Mouse (Mus musculus) kidney, embryonic 15.5 days (tissue): ENCODE results near the gene Ccdc180. TPM values are rescaled to one million over a fixed set of nuclear protein-coding genes. Genes with fewer than 3 reads are reported as not detected.

Experiments used
- ATAC-seq: fragments of 200-750 bp; cut with Nextera tagmentation; replicated peaks from 2 replicates; pipeline ENCODE4 v1.8.0; 2017; ENCODE audit warnings: moderate TSS enrichment; ENCODE audit not compliant: low FRiP score
- H3K27ac ChIP-seq: fragments of 300-500 bp; sonication (generic); 2 replicates; pipeline ENCODE4 v1.5.1; 2015; ENCODE audit warnings: mild to moderate bottlenecking, inconsistent platforms
- H3K27me3 ChIP-seq: fragments of 300-500 bp; sonication (generic); 2 replicates; pipeline ENCODE4 v1.6.1; 2015; ENCODE audit warnings: inconsistent platforms
- H3K36me3 ChIP-seq: fragments of 300-500 bp; sonication (generic); 2 replicates; pipeline ENCODE4 v1.6.1; 2015; ENCODE audit warnings: inconsistent platforms
- H3K4me1 ChIP-seq: fragments of 300-500 bp; sonication (generic); 2 replicates; pipeline ENCODE4 v1.6.1; 2015; ENCODE audit warnings: inconsistent platforms
- H3K4me2 ChIP-seq: fragments of 300-500 bp; sonication (generic); 2 replicates; pipeline ENCODE4 v1.6.1; 2015; ENCODE audit warnings: moderate library complexity, mild to moderate bottlenecking, inconsistent platforms
- H3K4me3 ChIP-seq: fragments of 300-500 bp; sonication (generic); replicated peaks from 2 replicates; pipeline ENCODE4 v1.5.1; 2015; ENCODE audit warnings: mild to moderate bottlenecking, inconsistent platforms
- H3K9ac ChIP-seq: fragments of 300-500 bp; sonication (generic); 2 replicates; pipeline ENCODE4 v1.6.1; 2015; ENCODE audit warnings: mild to moderate bottlenecking, inconsistent platforms
- H3K9me3 ChIP-seq: fragments of 300-500 bp; sonication (generic); replicated peaks from 2 replicates; pipeline ENCODE4 v1.6.1; 2016; ENCODE audit warnings: inconsistent platforms
- WGBS: fragments of 180-500 bp; shearing (Covaris S2); methylation state at CpG from one replicate; pipeline ENCODE4 v1.1.7; 2015; ENCODE audit warnings: mixed read lengths; 5-methylcytosine and 5-hydroxymethylcytosine counted together
- polyA plus RNA-seq: library from polyadenylated mRNA; unstranded; fragments of >200 nt; fragmentation: Nextera tagmentation; extraction: Ambion mirVana; gene quantifications from 2 replicates; pipeline ENCODE4 v1.2.1, GENCODE M21; 2015

The Ccdc180 gene
- polyA plus RNA-seq, result 0.35 and 0.58 TPM in 2 replicates

DNA sequence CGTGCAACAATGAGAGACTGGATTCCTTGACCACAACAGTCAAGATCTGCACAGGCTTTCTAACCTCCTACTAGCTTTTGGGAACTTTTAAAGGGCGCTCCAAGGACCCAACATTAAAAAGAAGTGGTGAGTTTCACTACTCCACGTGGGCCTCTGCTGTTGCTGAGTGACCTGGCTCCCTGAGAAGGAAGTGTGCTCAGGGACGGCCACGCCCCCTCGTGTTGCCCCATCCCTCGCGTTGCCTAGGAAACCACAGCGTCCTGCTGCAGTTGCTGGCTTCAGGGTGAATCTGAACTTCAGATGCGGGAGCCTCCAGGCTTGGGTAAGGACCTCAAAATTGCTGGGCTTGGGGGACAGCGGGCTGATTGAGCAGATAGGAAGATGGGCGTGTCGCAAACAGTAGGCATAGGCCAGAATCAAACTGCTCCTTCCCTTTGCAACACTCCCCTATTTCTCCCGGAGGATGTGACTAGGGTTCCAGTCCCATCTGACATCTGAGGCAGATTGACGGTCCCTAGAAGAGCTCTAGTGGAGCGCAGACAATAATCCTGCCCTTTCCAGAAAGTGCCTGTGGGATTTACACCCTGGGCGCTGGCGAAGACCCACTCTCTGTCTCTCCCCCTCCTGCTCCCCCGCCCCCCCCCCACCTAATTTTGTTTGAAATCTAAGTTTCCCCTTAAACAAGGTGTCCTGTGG is at the start of gene Ccdc180:
Ccdc180 (plus strand) TSS at position 238 of the 696 bp plus-strand sequence.
- peak; percentile 87 for ATAC-seq
- no peaks in the 10 kb centered on the region for H3K27me3 ChIP-seq
- no peaks in the 10 kb centered on the region for H3K9me3 ChIP-seq
- H3K4me3 ChIP-seq, result no peak within 1 kb of the TSS
- 0 out of 2 replicates have a peak within 1 kb of the TSS, but pooled peaks have one; percentile 1 for H3K9ac ChIP-seq
- H3K4me2 ChIP-seq, result peak within 1 kb of the TSS; percentile 55
- H3K36me3 ChIP-seq, result no peaks in the 10 kb centered on the region
- H3K4me1 ChIP-seq, result peaks cover 12% of the 10 kb centered on the region
- WGBS, result 11% methylated on average over 19 of the region's 19 CpGs
- H3K27ac ChIP-seq, result peak within 1 kb of the TSS; percentile 58

DNA sequence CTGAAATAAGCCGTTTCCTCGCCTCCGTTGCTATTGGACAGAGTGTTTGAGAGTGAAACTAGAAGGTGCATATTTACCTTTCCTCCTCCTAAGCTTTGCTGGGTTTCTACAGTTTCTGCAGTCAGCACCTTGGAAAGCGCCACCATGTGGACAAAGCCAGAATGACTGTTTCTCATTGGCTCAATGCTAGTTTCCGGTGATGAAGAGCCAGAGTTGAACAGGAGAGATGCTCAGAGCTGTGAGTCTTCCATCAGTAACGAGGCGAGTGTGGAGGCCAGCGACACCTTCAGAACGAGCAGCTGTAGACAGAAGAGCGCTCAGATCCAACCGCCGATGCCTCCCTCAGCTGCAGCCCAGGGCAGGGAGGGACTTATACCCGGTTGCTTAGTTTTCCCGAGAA is 45.7 kb upstream of the Ccdc180 start:
- Histone ChIP-seq H3K9ac (no peak overlapping the region), H3K4me3 (no peak overlapping the region), H3K36me3 (no peaks in the 10 kb centered on the region), H3K27ac (no peak overlapping the region), H3K9me3 (no peaks in the 10 kb centered on the region), H3K4me2 (no peak overlapping the region), H3K4me1 (peaks cover 22% of the 10 kb centered on the region), H3K27me3 (peaks cover 18% of the 10 kb centered on the region)
- ATAC-seq, result no peak
- 54% methylated on average over 14 of the region's 14 CpGs for WGBS

DNA sequence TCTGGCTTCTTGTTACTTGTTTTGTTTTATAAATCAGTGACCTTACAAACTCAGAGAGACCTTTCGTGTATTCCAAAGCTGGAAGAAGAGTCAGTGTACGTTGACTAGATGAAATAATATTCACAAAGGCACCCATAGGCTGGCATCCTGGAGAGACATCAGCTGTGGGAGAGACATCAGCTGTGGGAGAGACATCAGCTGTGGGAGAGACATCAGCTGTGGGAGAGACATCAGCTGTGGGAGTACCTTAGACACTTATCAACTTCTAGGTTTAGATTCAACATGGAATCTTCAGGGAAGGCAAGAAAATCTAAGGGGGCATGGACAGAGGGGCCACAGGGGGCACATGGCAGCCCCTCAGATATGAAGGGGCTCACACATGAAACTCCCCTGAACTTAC is 43.8 kb upstream of the Ccdc180 start:
- Histone ChIP-seq H3K9ac (no peak overlapping the region), H3K27me3 (peaks cover 22% of the 10 kb centered on the region), H3K4me3 (no peak overlapping the region), H3K4me1 (peaks cover 24% of the 10 kb centered on the region), H3K27ac (no peak overlapping the region), H3K4me2 (no peak overlapping the region), H3K36me3 (no peaks in the 10 kb centered on the region), H3K9me3 (no peaks in the 10 kb centered on the region)
- WGBS, result 86% methylated on average over 2 of the region's 2 CpGs
- ATAC-seq, result no peak

DNA sequence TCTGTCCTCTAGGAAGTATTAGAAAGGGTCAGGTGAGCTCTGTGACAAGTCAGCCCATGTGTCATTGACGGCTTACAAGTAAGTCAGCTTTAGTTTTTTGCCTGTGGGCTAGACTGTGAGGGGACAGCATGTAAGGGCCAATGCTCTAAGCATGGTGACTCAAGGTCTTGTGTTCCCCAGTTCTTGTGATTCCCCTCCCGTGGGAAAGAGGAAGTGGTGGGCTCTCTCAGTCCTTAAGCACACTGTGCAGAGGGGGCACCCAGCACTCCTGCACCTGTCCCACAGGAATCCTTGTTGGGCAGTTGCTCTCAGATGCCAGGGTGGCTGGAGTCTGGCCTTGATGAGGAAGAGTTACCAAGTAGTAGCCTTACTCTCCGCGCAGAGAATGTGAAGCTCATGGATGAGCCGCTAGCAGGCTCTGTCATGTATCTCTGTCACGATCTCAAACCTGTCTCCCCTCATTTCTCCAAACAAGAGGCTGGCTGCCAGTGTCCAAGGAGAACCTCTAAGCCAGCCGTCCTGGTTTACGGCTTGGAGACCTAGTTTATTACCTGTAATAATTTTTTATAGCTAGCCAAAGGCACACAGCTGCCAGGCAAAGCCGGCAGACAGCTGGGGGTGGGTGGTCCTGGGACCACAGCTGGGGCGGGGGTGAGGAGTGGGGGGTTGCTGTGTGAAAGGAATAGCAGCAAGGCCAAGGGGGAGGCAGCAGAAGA is 41.8 kb upstream of the Ccdc180 start, which contains the start of gene Stra6l:
Stra6l (plus strand) TSS at position 556 of the 716 bp plus-strand sequence.
- H3K9me3 ChIP-seq, result no peaks in the 10 kb centered on the region
- H3K4me3 ChIP-seq, result peak within 1 kb of the TSS; percentile 15; the same call in 1 of the 2 replicates
- H3K4me1 ChIP-seq, result peaks cover 33% of the 10 kb centered on the region
- no peak for ATAC-seq
- no peak within 1 kb of the TSS for H3K9ac ChIP-seq
- peak within 1 kb of the TSS; percentile 36; the same call in 1 of the 2 replicates for H3K4me2 ChIP-seq
- WGBS, result 11% methylated on average over 10 of the region's 10 CpGs
- H3K27me3 ChIP-seq, result peaks cover 22% of the 10 kb centered on the region
- no peaks in the 10 kb centered on the region for H3K36me3 ChIP-seq
- H3K27ac ChIP-seq, result peak within 1 kb of the TSS; percentile 45; the same call in 1 of the 2 replicates

DNA sequence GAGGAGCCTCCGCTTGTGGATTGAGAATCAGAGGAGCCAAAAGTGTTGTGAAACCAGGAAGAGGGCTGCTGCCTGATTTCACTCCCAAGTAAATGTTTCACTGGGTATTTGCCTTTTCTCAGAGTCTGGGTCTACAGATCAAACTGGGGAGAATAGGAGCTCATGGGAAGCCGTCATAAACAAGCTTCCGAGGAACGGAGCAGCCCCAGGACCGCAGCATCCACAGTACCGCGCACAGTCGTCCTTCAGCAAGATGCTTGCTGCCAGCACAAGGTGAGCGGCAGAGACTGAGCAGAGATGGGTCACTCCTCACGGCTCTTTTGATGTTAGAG is 41.3 kb upstream of the Ccdc180 start:
- peak overlapping the region; percentile 36; the same call in 1 of the 2 replicates for H3K4me2 ChIP-seq

DNA sequence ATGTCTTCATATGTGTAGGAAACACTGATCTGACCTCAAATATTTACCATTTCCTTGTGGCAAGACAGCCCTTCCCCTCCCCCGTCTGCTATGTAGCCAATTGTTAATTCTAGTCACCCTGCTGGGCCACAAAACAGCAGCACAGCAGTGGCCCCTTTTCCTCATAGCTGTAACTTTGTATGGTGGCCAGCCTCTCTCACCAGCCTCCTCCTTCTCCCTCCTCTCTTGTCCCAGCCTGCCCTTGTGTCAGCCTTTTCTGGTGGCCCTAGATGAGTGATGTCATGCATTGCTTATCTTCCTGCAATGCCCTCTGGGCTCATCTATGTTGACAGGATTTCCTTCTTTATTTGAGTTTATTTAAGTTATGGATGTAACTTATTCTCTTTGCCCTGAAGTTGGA is 40.7 kb upstream of the Ccdc180 start:
- no peaks in the 10 kb centered on the region for H3K36me3 ChIP-seq
- peaks cover 36% of the 10 kb centered on the region for H3K4me1 ChIP-seq
- no peak overlapping the region for H3K4me3 ChIP-seq
- H3K27ac ChIP-seq, result no peak overlapping the region
- no peak for ATAC-seq
- H3K9me3 ChIP-seq, result no peaks in the 10 kb centered on the region
- H3K9ac ChIP-seq, result no peak overlapping the region
- 66% methylated on average over 1 of the region's 1 CpGs for WGBS
- H3K4me2 ChIP-seq, result no peak overlapping the region
- peaks cover 22% of the 10 kb centered on the region for H3K27me3 ChIP-seq

More for the DNA sequence above, 41.3 kb upstream of the Ccdc180 start:
- Histone ChIP-seq H3K36me3 (no peaks in the 10 kb centered on the region), H3K4me1 (peaks cover 34% of the 10 kb centered on the region), H3K9ac (no peak overlapping the region), H3K27me3 (peaks cover 22% of the 10 kb centered on the region), H3K27ac (peak overlapping the region; percentile 45; the same call in 1 of the 2 replicates), H3K9me3 (no peaks in the 10 kb centered on the region), H3K4me3 (peak overlapping the region; percentile 15; the same call in 1 of the 2 replicates)
- WGBS, result 18% methylated on average over 10 of the region's 10 CpGs
- ATAC-seq, result no peak

DNA sequence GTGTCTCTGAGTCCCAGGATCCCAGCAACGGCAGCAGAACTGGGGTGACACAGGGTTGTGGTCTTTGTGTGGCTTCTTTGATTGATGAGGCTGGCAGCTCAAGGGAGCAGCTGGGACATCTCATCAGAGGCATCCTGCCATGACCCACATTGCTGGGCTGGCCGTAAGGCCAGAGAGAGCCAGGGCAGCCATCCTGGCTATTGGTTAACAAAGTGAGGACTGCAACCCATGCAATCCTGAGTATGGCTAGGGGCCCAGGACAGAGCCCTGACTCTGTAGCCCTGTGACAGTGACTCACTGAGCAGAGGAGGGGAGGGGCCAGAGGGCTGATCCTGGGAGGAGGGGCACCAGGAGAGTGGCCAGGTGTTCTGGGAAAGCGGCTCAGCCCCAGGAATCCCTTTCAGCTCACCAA is 38.5 kb upstream of the Ccdc180 start:
- Histone ChIP-seq H3K27ac (peak overlapping the region; percentile 77), H3K9ac (no peak overlapping the region), H3K9me3 (no peaks in the 10 kb centered on the region), H3K36me3 (no peaks in the 10 kb centered on the region), H3K4me1 (peaks cover 38% of the 10 kb centered on the region), H3K4me2 (no peak overlapping the region), H3K27me3 (peaks cover 23% of the 10 kb centered on the region), H3K4me3 (no peak overlapping the region)
- ATAC-seq, result peak; percentile 93
- WGBS, result 25% methylated on average over 3 of the region's 3 CpGs

DNA sequence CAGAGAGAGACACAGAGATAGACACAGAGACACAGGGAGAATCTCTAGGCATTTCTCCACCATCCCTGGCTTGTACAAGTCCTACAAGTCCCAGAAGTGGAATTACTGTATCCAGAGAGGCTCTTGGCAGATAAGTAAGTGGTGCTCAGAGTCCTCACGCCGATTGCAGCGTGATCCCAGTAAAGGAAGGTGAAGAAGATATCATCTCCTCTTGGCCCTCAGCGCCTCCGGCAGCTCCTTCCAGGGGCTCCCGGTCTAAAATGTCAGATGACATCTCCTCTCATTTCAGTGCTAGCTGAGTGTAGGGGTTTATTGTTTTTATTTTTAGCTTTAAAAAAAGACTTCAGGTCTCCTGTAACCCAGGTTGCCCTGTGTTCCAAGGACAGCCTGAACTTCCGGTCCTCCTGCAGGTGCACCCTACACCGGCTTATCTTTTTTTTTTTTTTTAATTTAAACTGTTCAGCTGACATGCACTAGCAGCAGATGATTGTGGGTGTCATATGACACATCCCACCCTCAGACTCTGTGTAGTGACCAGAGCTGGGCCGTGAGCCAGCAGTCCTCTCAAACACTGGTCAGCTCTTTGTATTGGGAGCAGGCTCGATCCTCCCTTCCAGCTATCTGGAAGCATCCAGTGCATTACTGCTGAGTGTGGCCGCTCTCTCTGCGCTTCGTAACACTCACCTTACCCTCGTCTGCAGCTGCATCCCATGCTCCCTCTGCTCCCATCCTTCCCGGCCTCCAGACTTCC is 36.4 kb upstream of the Ccdc180 start:
- Histone ChIP-seq H3K9ac (no peak overlapping the region), H3K36me3 (no peaks in the 10 kb centered on the region), H3K27ac (no peak overlapping the region), H3K27me3 (peaks cover 12% of the 10 kb centered on the region), H3K9me3 (no peaks in the 10 kb centered on the region), H3K4me1 (peaks cover 28% of the 10 kb centered on the region), H3K4me2 (no peak overlapping the region), H3K4me3 (no peak overlapping the region)
- 72% methylated on average over 15 of the region's 15 CpGs for WGBS
- ATAC-seq, result no peak

DNA sequence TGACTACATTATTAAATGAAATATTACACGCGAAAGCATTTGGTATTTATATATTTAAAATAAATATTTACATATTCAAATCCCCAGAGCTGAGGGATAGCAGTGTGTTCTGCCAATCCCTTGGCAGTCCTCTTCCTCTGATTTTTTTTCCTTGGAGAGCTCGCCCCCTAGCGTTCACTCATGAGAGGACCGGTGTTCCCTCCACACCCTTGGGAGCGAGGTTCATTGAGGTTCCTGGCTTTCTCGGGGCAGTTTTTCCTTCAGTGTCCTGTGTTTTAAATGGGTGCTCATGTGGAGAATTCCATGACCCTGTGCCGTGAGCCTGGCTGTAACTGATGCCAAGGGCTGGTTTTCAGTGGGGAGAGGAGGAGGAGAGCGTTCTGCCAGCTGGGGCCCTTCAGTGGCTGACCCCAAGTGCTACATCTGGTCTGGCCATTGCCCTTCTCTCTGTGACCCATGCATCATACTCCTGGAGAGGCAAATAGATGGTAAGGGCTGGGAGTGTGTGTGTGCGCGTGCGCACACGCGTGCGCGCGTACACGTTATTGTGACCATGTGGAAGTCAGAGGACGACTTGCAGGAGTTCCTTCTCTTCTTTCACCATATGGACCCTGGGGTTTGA is 34.2 kb upstream of the Ccdc180 start:
- Histone ChIP-seq H3K36me3 (no peaks in the 10 kb centered on the region), H3K4me3 (no peak overlapping the region), H3K9me3 (no peaks in the 10 kb centered on the region), H3K4me1 (peaks cover 19% of the 10 kb centered on the region), H3K27me3 (peaks cover 4% of the 10 kb centered on the region; the same call in 1 of the 2 replicates), H3K27ac (no peak overlapping the region), H3K9ac (no peak overlapping the region), H3K4me2 (no peak overlapping the region)
- WGBS, result 47% methylated on average over 19 of the region's 19 CpGs
- ATAC-seq, result 0 out of 2 replicates have a peak, but pooled peaks have one; percentile 50

DNA sequence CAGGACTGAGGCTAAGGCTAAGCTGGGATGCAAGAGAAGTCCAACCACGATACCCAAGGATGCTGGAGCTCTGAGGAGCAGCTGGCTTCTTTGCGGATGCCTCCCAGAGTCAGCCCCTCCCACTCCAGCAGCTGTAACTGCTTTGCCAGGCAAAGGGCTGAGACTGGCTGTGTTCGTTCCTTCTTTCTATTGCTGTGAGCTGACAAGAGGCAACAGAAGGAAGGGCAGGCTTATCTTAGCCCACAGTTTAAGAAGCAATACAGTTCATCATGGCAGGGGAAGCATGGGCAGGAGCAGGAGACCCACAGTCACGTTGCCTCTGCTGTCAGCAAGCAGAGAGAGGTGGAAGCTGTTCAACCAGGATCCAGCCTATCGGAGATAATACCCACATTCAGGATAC is 28.9 kb upstream of the Ccdc180 start:
- no peaks in the 10 kb centered on the region for H3K36me3 ChIP-seq
- ATAC-seq, result no peak
- H3K9me3 ChIP-seq, result no peaks in the 10 kb centered on the region
- H3K4me2 ChIP-seq, result no peak overlapping the region
- H3K4me1 ChIP-seq, result peaks cover under 1% of the 10 kb centered on the region; the same call in 1 of the 2 replicates
- no peak overlapping the region for H3K9ac ChIP-seq
- H3K27me3 ChIP-seq, result peaks cover 2% of the 10 kb centered on the region; the same call in 1 of the 2 replicates
- WGBS, result 59% methylated on average over 5 of the region's 5 CpGs
- H3K27ac ChIP-seq, result no peak overlapping the region
- no peak overlapping the region for H3K4me3 ChIP-seq

DNA sequence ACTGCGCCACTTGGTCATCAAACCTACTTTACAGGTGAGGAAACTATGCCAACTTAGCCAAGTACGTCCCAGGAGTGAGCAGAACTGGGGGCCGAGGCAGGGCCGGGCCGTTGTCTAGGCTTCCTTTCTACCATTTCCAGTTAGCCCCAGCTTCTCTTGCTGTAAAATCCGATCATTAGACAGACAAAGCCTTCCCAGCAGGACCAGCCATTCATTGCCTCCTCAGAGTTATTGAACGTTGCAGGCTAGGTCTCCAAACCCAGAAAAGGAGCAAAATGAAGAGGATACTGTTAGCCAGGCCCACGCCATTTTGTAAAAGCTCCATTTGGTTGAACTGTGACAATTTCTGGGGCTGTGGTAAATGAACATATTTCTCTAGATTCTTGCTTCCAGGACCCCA is 22.7 kb upstream of the Ccdc180 start:
- no peaks in the 10 kb centered on the region for H3K36me3 ChIP-seq
- H3K27ac ChIP-seq, result no peak overlapping the region
- no peak for ATAC-seq
- no peak overlapping the region for H3K4me2 ChIP-seq
- H3K9me3 ChIP-seq, result no peaks in the 10 kb centered on the region
- no peaks in the 10 kb centered on the region for H3K27me3 ChIP-seq
- 76% methylated on average over 8 of the region's 8 CpGs for WGBS
- H3K9ac ChIP-seq, result no peak overlapping the region
- no peak overlapping the region for H3K4me3 ChIP-seq
- peaks cover 6% of the 10 kb centered on the region; the same call in 1 of the 2 replicates for H3K4me1 ChIP-seq
